Mouse (Mus musculus): ENCODE results near the gene Zfp704.

DNA sequence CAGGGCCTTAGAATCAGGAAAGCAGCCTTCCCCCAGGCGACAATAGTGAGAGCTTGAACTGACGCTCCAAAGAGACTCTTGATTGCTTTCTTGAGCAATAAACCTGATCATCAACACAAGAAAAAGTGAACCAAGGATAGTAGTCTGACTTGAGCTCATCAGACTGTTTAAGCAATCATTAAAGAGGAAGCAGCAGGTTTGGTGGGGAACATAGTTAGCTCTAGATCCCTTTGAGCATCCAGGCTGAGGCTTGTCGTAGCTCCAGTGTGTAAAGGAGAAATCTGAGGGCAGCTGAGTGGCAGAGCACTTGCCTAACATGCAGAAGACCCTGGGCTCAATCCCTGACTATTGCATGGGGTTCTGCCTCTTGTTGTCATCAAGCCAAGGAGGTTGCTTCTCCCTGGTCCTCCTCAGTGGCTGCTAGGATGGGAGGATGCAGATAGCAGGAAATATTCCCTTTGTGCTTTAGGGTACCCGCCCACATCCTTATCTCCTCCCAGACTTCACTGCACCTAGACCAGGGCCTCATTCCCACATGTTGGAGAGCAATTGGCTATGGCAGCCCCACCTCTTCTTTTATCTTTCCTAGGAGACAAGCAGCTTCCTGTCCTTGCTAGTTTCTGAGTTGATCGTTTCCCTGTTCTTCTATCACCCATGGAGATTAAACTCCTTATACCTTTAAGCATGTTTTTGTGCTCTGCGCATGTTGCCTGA lies 9.8 kb upstream of the Zfp704 start:
- TF ChIP-seq GATA1 (IDR thresholded peaks at IDR 0.05; ENCODE audit: borderline replicate concordance, low read length), result no peak
- TF ChIP-seq FLI1 (IDR thresholded peaks at IDR 0.05; ENCODE audit: low read length), result no peak

Data from megakaryocyte, embryonic 14.5 days (primary cell).